Mouse (Mus musculus) frontal cortex, adult 2 months (tissue): ENCODE measurements at regions not wholly inside any gene's neighbourhood (a gene's known extent, or its start where the extent isn't known, plus 50 kb on each side); places are given as distances from the start of the nearest gene placed in this dataset.
A peak's percentile ranks its signal among the peaks of the same experiment; 100 is the strongest.

Experiments
- DNase-seq, 2 experiments: peaks; one replicate each; pipeline ENCODE4 v3.0.0; 2022; ENCODE audit warnings: low spot score in 1 of 2; ENCODE audit errors: extremely low spot score in 1 of 2

GRCm38 (mm10) chr5:133142401-133143115, 599.4 kb upstream of the Auts2 start:
- DNase-seq: no peak

GRCm38 (mm10) chr5:133131042-133131441, 587.9 kb upstream of the Auts2 start:
- no peak for DNase-seq

- no peak for DNase-seq
These were observed 587.2 kb upstream of the Auts2 start for GRCm38 (mm10) chr5:133130316-133130715.

- DNase-seq: peak; percentile 44 to 63
These were observed 581.1 kb upstream of the Auts2 start for GRCm38 (mm10) chr5:133124223-133124622.

GRCm38 (mm10) chr5:133113946-133114345, 570.8 kb upstream of the Auts2 start:
- no peak for DNase-seq

- DNase-seq: no peak
These were observed 570.0 kb upstream of the Auts2 start for GRCm38 (mm10) chr5:133113183-133113582.

- peak in 1 of 2 experiments; percentile 8 for DNase-seq
These were observed 563.7 kb upstream of the Auts2 start for GRCm38 (mm10) chr5:133106691-133107354.

- DNase-seq: no peak
These were observed 553.2 kb upstream of the Auts2 start for GRCm38 (mm10) chr5:133096340-133096739.

- no peak for DNase-seq
These were observed 541.7 kb upstream of the Auts2 start for GRCm38 (mm10) chr5:133084859-133085258.

GRCm38 (mm10) chr5:133080751-133081150, 537.6 kb upstream of the Auts2 start:
- DNase-seq: peak in 1 of 2 experiments; percentile 5

- no peak for DNase-seq
These were observed 535.8 kb upstream of the Auts2 start for GRCm38 (mm10) chr5:133078916-133079315.

GRCm38 (mm10) chr5:133078390-133078789, 535.2 kb upstream of the Auts2 start:
- no peak for DNase-seq

GRCm38 (mm10) chr5:133073317-133073716, 530.2 kb upstream of the Auts2 start:
- no peak for DNase-seq

GRCm38 (mm10) chr5:133070141-133070540, 527.0 kb upstream of the Auts2 start:
- DNase-seq: no peak

- peak; percentile 13 to 55 for DNase-seq
These were observed 519.3 kb upstream of the Auts2 start for GRCm38 (mm10) chr5:133062481-133062880.

- DNase-seq: peak; percentile 3 to 59
These were observed 504.3 kb upstream of the Auts2 start for GRCm38 (mm10) chr5:133047456-133047855.

- DNase-seq: peak in 1 of 2 experiments; percentile 33
These were observed 502.5 kb upstream of the Auts2 start for GRCm38 (mm10) chr5:133045637-133046036.

- DNase-seq: no peak
These were observed 484.4 kb upstream of the Auts2 start for GRCm38 (mm10) chr5:133027590-133027989.

- DNase-seq: no peak
These were observed 482.0 kb upstream of the Auts2 start for GRCm38 (mm10) chr5:133025121-133025520.

- DNase-seq: no peak
These were observed 477.7 kb upstream of the Auts2 start for GRCm38 (mm10) chr5:133020821-133021220.

GRCm38 (mm10) chr5:133020116-133020515, 477.0 kb upstream of the Auts2 start:
- no peak for DNase-seq
